Mouse (Mus musculus): ENCODE results near the gene 4632433K11Rik.

The 4632433K11Rik gene

GRCm38 (mm10) chr7:5020685-5021084 is 13.2 kb upstream of the 4632433K11Rik start:
- DNase-seq = no peak

- DNase-seq = no peak
These were observed 12.7 kb upstream of the 4632433K11Rik start for GRCm38 (mm10) chr7:5021197-5021596.

GRCm38 (mm10) chr7:5029543-5029942 is 4.4 kb upstream of the 4632433K11Rik start:
- DNase-seq = no peak

GRCm38 (mm10) chr7:5029946-5030345 is 4.0 kb upstream of the 4632433K11Rik start:
- DNase-seq = no peak

- DNase-seq = no peak
These were observed 3.2 kb upstream of the 4632433K11Rik start for GRCm38 (mm10) chr7:5030554-5031275.

GRCm38 (mm10) chr7:5031496-5031895 is 2.4 kb upstream of the 4632433K11Rik start:
- DNase-seq = no peak

- DNase-seq = no peak
These were observed 1.7 kb downstream of the 4632433K11Rik start for GRCm38 (mm10) chr7:5035628-5036027.

- no peak for DNase-seq
These were observed 2.2 kb downstream of the 4632433K11Rik start for GRCm38 (mm10) chr7:5036136-5036535.

- DNase-seq = no peak
These were observed 3.1 kb downstream of the 4632433K11Rik start for GRCm38 (mm10) chr7:5037026-5037425.

- DNase-seq = no peak
These were observed 3.5 kb downstream of the 4632433K11Rik start for GRCm38 (mm10) chr7:5037467-5037866.

GRCm38 (mm10) chr7:5038109-5038732 is 4.3 kb downstream of the 4632433K11Rik start, which contains the start of gene Zfp784:
Gene Zfp784 (minus strand): TSS chr7:5038446.
- DNase-seq = peak; percentile 97

- DNase-seq = no peak
These were observed 5.0 kb downstream of the 4632433K11Rik start for GRCm38 (mm10) chr7:5038940-5039339.

GRCm38 (mm10) chr7:5044981-5045380 is 11.1 kb downstream of the 4632433K11Rik start:
- no peak for DNase-seq

GRCm38 (mm10) chr7:5046112-5046511 is 12.2 kb downstream of the 4632433K11Rik start:
- DNase-seq = no peak

- DNase-seq = peak; percentile 27
These were observed 13.4 kb downstream of the 4632433K11Rik start for GRCm38 (mm10) chr7:5047313-5047712.

- peak; percentile 83 for DNase-seq
These were observed 17.6 kb downstream of the 4632433K11Rik start, which contains the start of gene Zfp580 for GRCm38 (mm10) chr7:5051193-5052192. Gene Zfp580 (plus strand): TSS chr7:5051538.

- no peak for DNase-seq
These were observed 18.5 kb downstream of the 4632433K11Rik start for GRCm38 (mm10) chr7:5052438-5052837.

- no peak for DNase-seq
These were observed 19.0 kb downstream of the 4632433K11Rik start for GRCm38 (mm10) chr7:5052931-5053343.

GRCm38 (mm10) chr7:5053456-5054179 is 19.7 kb downstream of the 4632433K11Rik start:
- DNase-seq = no peak

- DNase-seq = no peak
These were observed 22.8 kb downstream of the 4632433K11Rik start for GRCm38 (mm10) chr7:5056651-5057263.

GRCm38 (mm10) chr7:5057381-5057780 is 23.5 kb downstream of the 4632433K11Rik start:
- DNase-seq = no peak

GRCm38 (mm10) chr7:5057804-5058203 is 23.9 kb downstream of the 4632433K11Rik start:
- no peak for DNase-seq

Data from kidney, adult 18-20 months (tissue).